Mouse (Mus musculus): ENCODE data around the gene Nasp.
"Not testable (repeated sequence)": the region's sequence is repeated elsewhere in the genome, so short reads cannot be mapped to it uniquely, and the experiment has no call there.

DNA sequence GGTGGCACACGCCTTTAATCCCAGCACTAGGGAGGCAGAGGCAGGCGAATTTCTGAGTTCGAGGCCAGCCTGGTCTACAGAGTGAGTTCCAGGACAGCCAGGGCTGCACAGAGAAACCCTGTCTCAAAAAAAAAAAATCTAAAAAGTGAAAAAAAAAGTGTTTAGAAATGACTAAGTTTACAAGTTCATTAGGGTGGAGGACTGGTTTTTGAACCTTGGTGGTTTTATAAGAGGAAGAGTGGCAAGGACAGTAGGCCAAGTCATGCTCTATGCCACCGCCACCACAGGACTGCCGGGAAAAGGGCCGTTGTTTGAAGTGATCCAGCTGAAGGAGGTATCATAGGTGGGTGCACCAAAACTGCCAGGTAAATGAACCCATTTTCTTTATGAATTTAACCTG lies 47.0 kb upstream of the Nasp start:
- not testable (repeated sequence) for TF ChIP-seq POLR2A (IDR thresholded peaks at IDR 0.05; ENCODE audit: low read depth, low read length); CTCF (conservative IDR thresholded peaks at IDR 0.05; ENCODE audit: insufficient read depth, insufficient read length, low read depth, low read length)
